Mouse (Mus musculus) kidney, postnatal 0 days (tissue): Measurements from ENCODE around the gene H2afj. TPM values are rescaled to one million over a fixed set of nuclear protein-coding genes. Genes with fewer than 3 reads are reported as not detected.

Experiments
- ATAC-seq: fragments of 200-750 bp; cut with Nextera tagmentation; replicated peaks from 2 replicates; pipeline ENCODE4 v1.8.0; 2017; ENCODE audit warnings: low read depth, moderate number of reproducible peaks, moderate TSS enrichment, moderate library complexity; ENCODE audit not compliant: low FRiP score
- DNase-seq: peaks from one replicate; pipeline ENCODE4 v3.0.0-alpha.2; 2016; ENCODE audit warnings: low spot score
- H3K27ac ChIP-seq: fragments of 300-500 bp; sonication (generic); 2 replicates; pipeline ENCODE4 v1.5.1; 2014; ENCODE audit warnings: mild to moderate bottlenecking
- H3K27me3 ChIP-seq: fragments of 300-500 bp; sonication (generic); 2 replicates; pipeline ENCODE4 v1.6.1; 2014; ENCODE audit warnings: low read length, mixed read lengths; ENCODE audit not compliant: insufficient read depth
- H3K36me3 ChIP-seq: fragments of 300-500 bp; sonication (generic); 2 replicates; pipeline ENCODE4 v1.6.1; 2014; ENCODE audit warnings: low read length, mixed read lengths; ENCODE audit not compliant: insufficient read depth
- H3K4me1 ChIP-seq: fragments of 300-500 bp; sonication (generic); replicated peaks from 2 replicates; pipeline ENCODE4 v1.6.1; 2014; ENCODE audit warnings: antibody characterized with exemption, low read length, mixed read lengths; ENCODE audit not compliant: insufficient read depth
- H3K4me2 ChIP-seq: fragments of 300-500 bp; sonication (generic); 2 replicates; pipeline ENCODE4 v1.6.1; 2014; ENCODE audit warnings: mild to moderate bottlenecking, low read length, moderate library complexity, mixed read lengths
- H3K4me3 ChIP-seq: fragments of 300-500 bp; sonication (generic); replicated peaks from 2 replicates; pipeline ENCODE4 v1.5.1; 2014; ENCODE audit warnings: low read depth, low read length
- H3K9ac ChIP-seq: fragments of 300-500 bp; sonication (generic); 2 replicates; pipeline ENCODE4 v1.6.1; 2014; ENCODE audit warnings: low read depth, low read length
- H3K9me3 ChIP-seq: fragments of 300-500 bp; sonication (generic); replicated peaks from 2 replicates; pipeline ENCODE4 v1.6.1; 2016; ENCODE audit warnings: low read length, inconsistent platforms, mixed read lengths
- CTCF ChIP-seq: IDR thresholded peaks from 2 replicates; pipeline ENCODE4 v1.5.1; 2016; ENCODE audit warnings: antibody characterized with exemption, low read depth, mild to moderate bottlenecking, moderate library complexity
- WGBS: fragments of 180-500 bp; shearing (Covaris S2); extraction: QIAGEN DNeasy Blood & Tissue Kit; methylation state at CpG from one replicate; pipeline ENCODE4 v1.1.7; 2014; 5-methylcytosine and 5-hydroxymethylcytosine counted together
- polyA plus RNA-seq: library from polyadenylated mRNA; unstranded; fragments of >200 nt; fragmentation: Nextera tagmentation; extraction: Ambion mirVana; gene quantifications from 2 replicates; pipeline ENCODE4 v1.2.1, GENCODE M21; 2015

H2afj gene
- polyA plus RNA-seq, 1 experiment from 2014 or later, result 180 TPM

DNA sequence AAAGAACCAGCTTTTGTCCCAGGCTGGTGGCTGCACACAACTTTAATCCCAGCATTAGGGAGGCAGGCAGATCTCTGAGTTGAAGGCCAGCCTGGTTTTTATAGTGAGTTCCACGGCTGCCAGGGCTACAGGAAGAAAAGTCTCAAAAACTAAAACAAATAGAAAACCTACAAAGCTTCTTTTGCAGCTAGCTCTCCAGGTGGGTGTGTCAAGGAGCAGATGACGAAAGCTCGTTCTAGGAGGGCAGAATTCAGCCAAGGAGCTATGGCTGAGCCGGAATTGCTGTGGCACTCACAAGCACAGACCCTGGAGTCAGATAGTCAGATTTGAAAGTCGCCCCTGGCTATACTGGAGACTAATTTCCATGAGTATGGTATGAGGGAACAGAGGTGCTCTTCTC, 1.2 kb upstream of the H2afj start:
- Histone ChIP-seq H3K9ac (no peak overlapping the region), H3K4me2 (peak overlapping the region; percentile 87; the same call in 1 of the 2 replicates), H3K4me1 (peaks cover 7% of the 10 kb centered on the region), H3K27me3 (no peaks in the 10 kb centered on the region), H3K27ac (0 out of 2 replicates have a peak overlapping the region, but pooled peaks have one; percentile 39), H3K9me3 (no peaks in the 10 kb centered on the region), H3K4me3 (no peak overlapping the region), H3K36me3 (peaks cover under 1% of the 10 kb centered on the region; the same call in 1 of the 2 replicates)
- no peak for TF ChIP-seq CTCF
- DNase-seq, result no peak
- WGBS, result 76% methylated on average over 5 of the region's 5 CpGs
- ATAC-seq, result no peak

DNA sequence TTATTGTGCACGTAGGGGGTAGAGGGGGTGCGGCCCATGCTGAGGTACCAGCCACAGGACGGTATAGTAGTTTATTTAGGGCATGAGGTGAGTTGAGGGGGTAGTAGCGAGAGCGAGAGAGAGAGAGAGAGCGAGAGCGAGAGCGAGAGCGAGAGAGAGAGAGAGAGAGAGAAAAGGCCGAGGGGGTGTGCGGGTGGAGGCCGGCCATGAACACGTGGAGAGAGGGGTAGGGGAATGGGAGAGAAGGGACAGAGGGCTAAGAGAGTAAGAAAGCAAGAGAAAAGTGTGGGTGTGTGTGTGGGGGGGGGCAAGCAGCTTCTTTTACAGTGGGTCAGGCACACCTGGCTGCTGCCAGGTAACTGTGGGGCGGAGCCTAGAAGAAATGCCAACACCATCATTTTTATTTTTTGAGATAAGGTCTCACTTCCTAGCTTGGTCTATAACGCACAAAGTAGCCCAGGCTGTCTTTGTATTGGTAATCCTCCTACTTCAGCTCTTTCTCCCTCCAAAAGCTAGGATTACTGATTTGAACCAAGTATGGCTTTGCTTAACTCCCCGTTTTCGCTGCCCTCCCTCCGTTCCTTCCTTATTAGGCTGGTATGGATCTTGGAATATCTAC, 540 bp upstream of the H2afj start:
- Histone ChIP-seq H3K4me2 (peak overlapping the region; percentile 87), H3K4me3 (peak overlapping the region; percentile 61; the same call in 1 of the 2 replicates), H3K9me3 (no peaks in the 10 kb centered on the region), H3K27me3 (no peaks in the 10 kb centered on the region), H3K9ac (peak overlapping the region; percentile 1; the same call in 1 of the 2 replicates), H3K4me1 (peaks cover 7% of the 10 kb centered on the region), H3K27ac (peak overlapping the region; percentile 13; the same call in 1 of the 2 replicates), H3K36me3 (peaks cover 7% of the 10 kb centered on the region)
- WGBS, result 48% methylated on average over 18 of the region's 18 CpGs
- TF ChIP-seq CTCF, result no peak
- no peak for ATAC-seq
- no peak for DNase-seq

DNA sequence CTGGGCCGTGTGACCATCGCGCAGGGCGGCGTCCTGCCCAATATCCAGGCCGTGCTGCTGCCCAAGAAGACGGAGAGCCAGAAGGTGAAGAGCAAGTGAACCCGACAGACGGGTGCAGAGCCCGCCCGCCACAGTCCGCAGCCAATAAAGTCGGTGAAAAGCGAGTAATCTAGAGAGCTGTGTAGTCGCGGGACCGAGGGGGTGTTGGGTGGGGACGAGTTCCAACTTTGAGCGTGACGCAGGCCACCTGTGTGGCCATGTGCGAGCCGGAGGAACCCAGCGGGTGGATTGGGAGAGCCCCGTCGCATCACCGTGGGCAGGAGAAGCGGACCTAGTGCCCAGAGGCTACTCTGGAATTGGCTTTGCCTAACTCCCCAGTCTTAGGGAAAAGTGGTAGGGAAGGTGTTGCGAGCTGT, 595 bp downstream of the H2afj start:
- no peaks in the 10 kb centered on the region for H3K27me3 ChIP-seq
- ATAC-seq (peak; percentile 22; the same call in 1 of the 2 replicates), DNase-seq (no peak)
- peak overlapping the region; percentile 87 for H3K4me2 ChIP-seq
- peaks cover 16% of the 10 kb centered on the region for H3K36me3 ChIP-seq
- no peak for TF ChIP-seq CTCF
- peak overlapping the region; percentile 68 for H3K9ac ChIP-seq
- H3K4me1 ChIP-seq, result peaks cover 7% of the 10 kb centered on the region
- 0% methylated on average over 23 of the region's 28 CpGs for WGBS
- peak overlapping the region; percentile 61 for H3K4me3 ChIP-seq
- H3K27ac ChIP-seq, result peak overlapping the region; percentile 84; the same call in 1 of the 2 replicates
- no peaks in the 10 kb centered on the region for H3K9me3 ChIP-seq

DNA sequence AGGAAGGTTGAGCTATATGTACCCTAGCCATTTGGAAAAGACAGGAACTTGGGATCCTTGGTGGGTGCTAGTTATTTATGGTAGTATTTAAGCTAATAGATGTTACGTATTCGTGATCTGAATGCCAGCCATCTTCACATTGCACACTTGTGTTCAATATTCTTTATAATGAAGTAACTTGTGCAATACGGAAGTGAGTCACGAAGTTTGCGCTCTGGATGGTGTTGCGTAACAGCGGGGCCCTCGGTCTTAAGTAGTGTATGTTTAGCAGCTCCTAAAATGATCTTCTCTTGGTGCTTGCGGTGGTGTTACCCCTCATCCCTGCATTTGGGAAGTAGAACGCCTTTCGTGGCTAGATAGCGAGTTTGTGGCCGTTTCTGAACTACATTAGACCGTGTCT, 1.0 kb downstream of the H2afj start:
- peaks cover 20% of the 10 kb centered on the region for H3K36me3 ChIP-seq
- peak overlapping the region; percentile 61 for H3K4me3 ChIP-seq
- H3K9ac ChIP-seq, result peak overlapping the region; percentile 68
- DNase-seq, result no peak
- H3K27me3 ChIP-seq, result no peaks in the 10 kb centered on the region
- TF ChIP-seq CTCF, result no peak
- 35% methylated on average over 14 of the region's 14 CpGs for WGBS
- 0 out of 2 replicates have a peak overlapping the region, but pooled peaks have one; percentile 84 for H3K27ac ChIP-seq
- H3K4me1 ChIP-seq, result peaks cover 7% of the 10 kb centered on the region
- H3K9me3 ChIP-seq, result no peaks in the 10 kb centered on the region
- no peak for ATAC-seq
- H3K4me2 ChIP-seq, result peak overlapping the region; percentile 87

DNA sequence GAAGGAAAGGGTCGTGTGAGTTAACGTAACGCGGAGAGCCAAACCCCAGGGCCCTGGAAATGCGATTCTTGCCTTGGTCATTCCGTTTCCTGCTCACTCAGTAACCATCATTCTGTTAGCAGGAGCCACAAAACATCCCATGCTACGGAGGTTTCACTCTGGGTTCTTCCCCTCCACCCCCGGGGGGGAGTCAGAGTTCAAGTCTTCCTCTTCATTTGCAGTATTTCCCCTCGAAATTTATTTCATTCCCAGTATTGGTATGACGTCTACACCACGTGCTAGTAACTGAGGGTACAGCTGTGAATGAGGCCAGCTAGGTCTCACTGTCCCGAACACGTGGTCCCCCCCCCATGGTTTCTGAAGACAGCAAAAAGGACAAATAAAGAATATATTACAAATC, 1.6 kb downstream of the H2afj start:
- no peaks in the 10 kb centered on the region for H3K9me3 ChIP-seq
- H3K27ac ChIP-seq, result no peak overlapping the region
- ATAC-seq (no peak), DNase-seq (no peak)
- no peaks in the 10 kb centered on the region for H3K27me3 ChIP-seq
- 69% methylated on average over 13 of the region's 13 CpGs for WGBS
- peak overlapping the region; percentile 87 for H3K4me2 ChIP-seq
- H3K4me1 ChIP-seq, result peaks cover 7% of the 10 kb centered on the region
- TF ChIP-seq CTCF, result no peak
- H3K9ac ChIP-seq, result no peak overlapping the region
- peaks cover 26% of the 10 kb centered on the region for H3K36me3 ChIP-seq
- peak overlapping the region; percentile 61 for H3K4me3 ChIP-seq

DNA sequence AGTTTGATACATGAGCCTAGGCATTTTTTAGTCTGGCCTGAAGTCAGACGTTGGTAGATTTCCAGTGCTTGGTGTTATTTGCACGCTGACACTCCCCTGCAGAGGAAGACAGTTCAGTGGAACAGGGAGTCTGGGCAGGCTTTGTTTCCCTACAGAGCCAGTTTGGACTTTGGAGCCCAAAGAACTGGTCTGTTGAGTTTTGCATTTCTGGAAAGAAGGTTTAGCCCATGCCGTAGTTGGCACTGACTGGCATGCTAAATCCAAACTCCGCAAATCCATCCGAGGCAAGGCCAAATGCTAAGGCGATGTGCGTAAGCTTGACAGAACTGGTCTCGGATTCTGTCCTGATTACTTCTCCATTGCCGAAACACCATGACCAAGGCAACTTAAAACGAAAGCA, 3.2 kb downstream of the H2afj start:
- Histone ChIP-seq H3K4me2 (no peak overlapping the region), H3K36me3 (peaks cover 34% of the 10 kb centered on the region), H3K4me1 (peaks cover 7% of the 10 kb centered on the region), H3K4me3 (no peak overlapping the region), H3K9me3 (no peaks in the 10 kb centered on the region), H3K9ac (no peak overlapping the region), H3K27ac (no peak overlapping the region), H3K27me3 (no peaks in the 10 kb centered on the region)
- no peak for TF ChIP-seq CTCF
- DNase-seq, result no peak
- WGBS, result 85% methylated on average over 10 of the region's 10 CpGs
- ATAC-seq, result no peak
